Mouse (Mus musculus): Measurements from ENCODE around the gene Naa80.

DNA sequence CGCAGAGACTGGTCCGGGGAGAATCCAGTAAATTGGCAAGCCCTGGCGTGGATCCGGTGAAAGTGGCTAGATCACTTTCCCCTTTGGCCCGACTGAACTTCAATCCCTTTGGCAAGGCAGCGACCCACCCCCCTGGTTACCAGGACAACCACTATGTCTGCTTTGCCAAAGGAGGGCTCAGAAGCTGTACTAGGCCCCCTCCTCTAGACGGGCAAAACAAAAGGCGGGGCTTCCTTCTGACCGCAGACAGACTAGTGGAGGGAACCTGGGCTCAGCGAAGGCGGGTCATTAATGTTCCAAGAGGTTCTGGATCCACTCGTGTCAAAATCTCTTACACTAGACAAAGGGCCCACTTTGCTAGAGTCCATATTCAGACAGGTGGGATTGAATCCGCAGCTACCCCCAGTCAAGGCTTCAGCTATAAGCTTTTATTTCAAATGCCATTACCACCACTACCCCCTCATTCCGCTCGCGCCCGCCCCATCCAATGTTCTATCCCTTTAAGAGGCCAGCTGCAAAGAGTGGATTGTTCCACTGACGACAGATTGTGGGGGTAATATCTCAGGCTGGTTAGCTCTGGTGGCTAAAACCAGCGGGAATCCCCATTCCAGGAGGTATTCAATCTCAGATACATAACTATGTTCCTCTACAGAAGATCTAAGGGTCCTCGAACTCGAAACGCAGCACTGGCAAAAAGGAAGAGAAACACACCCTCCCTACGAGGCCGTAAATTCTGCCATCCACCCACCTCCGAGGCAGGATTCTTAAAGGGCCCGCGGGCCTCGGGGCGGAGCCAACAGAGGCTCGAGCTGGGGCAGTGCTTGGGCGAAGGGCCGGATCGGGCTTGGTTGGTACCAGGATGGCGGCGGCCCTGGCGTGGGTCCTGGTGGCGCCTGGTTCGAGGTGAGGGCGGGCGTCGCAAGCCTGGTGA lies 10.1 kb upstream of the Naa80 start:
- TF ChIP-seq GATA1 (IDR thresholded peaks at IDR 0.05; ENCODE audit: low read length): no peak
- TF ChIP-seq TAL1 (IDR thresholded peaks at IDR 0.05; ENCODE audit: low read length): no peak

All from erythroblast, embryonic 14.5 days (primary cell).